Mouse (Mus musculus) neural tube, embryonic 11.5 days (tissue): Measurements from ENCODE around the gene Gm26741. TPM values are rescaled to one million over a fixed set of nuclear protein-coding genes. Genes with fewer than 3 reads are reported as not detected.
"Not testable (repeated sequence)": the region's sequence is repeated elsewhere in the genome, so short reads cannot be mapped to it uniquely, and the experiment has no call there.

Source experiments
- ATAC-seq: fragments of 200-750 bp; cut with Nextera tagmentation; 2 replicates; pipeline ENCODE4 v1.8.0; 2017; ENCODE audit warnings: moderate number of reproducible peaks, mild to moderate bottlenecking, moderate TSS enrichment, moderate library complexity; ENCODE audit not compliant: insufficient read depth, low FRiP score, low TSS enrichment
- DNase-seq: peaks from one replicate; pipeline ENCODE4 v3.0.0-alpha.2; 2015; ENCODE audit warnings: low spot score
- H3K27ac ChIP-seq: fragments of 300-500 bp; sonication (generic); 2 replicates; pipeline ENCODE4 v1.5.1; 2014; ENCODE audit warnings: low read depth, mild to moderate bottlenecking, low read length
- H3K27me3 ChIP-seq: fragments of 300-500 bp; sonication (generic); 2 replicates; pipeline ENCODE4 v1.6.1; 2014; ENCODE audit warnings: mild to moderate bottlenecking, low read length, mixed read lengths; ENCODE audit not compliant: control insufficient read depth, insufficient read depth
- H3K36me3 ChIP-seq: fragments of 300-500 bp; sonication (generic); 2 replicates; pipeline ENCODE4 v1.6.1; 2014; ENCODE audit warnings: mild to moderate bottlenecking, low read length, moderate library complexity, mixed read lengths; ENCODE audit not compliant: control insufficient read depth, insufficient read depth
- H3K4me1 ChIP-seq: fragments of 300-500 bp; sonication (generic); 2 replicates; pipeline ENCODE4 v1.6.1; 2014; ENCODE audit warnings: low read length, mixed read lengths; ENCODE audit not compliant: control insufficient read depth, insufficient read depth
- H3K4me2 ChIP-seq: fragments of 300-500 bp; sonication (generic); 2 replicates; pipeline ENCODE4 v1.6.1; 2014; ENCODE audit warnings: low read depth, mild to moderate bottlenecking, moderate library complexity
- H3K4me3 ChIP-seq: fragments of 300-500 bp; sonication (generic); 2 replicates; pipeline ENCODE4 v1.5.1; 2014; ENCODE audit warnings: low read depth, low read length
- H3K9ac ChIP-seq: fragments of 300-500 bp; sonication (generic); 2 replicates; pipeline ENCODE4 v1.6.1; 2014; ENCODE audit warnings: mild to moderate bottlenecking, low read length
- H3K9me3 ChIP-seq: fragments of 300-500 bp; sonication (generic); 2 replicates; pipeline ENCODE4 v1.6.1; 2016; ENCODE audit warnings: low read length; ENCODE audit not compliant: control insufficient read depth
- WGBS: fragments of 180-500 bp; shearing (Covaris S2); extraction: QIAGEN DNeasy Blood & Tissue Kit; methylation state at CpG from one replicate; pipeline ENCODE4 v1.1.7; 2014; 5-methylcytosine and 5-hydroxymethylcytosine counted together
- polyA plus RNA-seq: library from polyadenylated mRNA; unstranded; fragments of >200 nt; fragmentation: Nextera tagmentation; extraction: Ambion mirVana; gene quantifications from 2 replicates; pipeline ENCODE4 v1.2.1, GENCODE M21; 2014

The Gm26741 gene
- not detected in 2 replicates for polyA plus RNA-seq

GRCm38 (mm10) chr10:52358467-52358866, at the start of gene Gm26741:
Gene Gm26741, plus strand, starts transcription at chr10:52358767.
- no peaks in the 10 kb centered on the region for H3K9me3 ChIP-seq
- WGBS: 82% methylated on average over 2 of the region's 2 CpGs
- no peak for ATAC-seq
- H3K36me3 ChIP-seq: no peaks in the 10 kb centered on the region
- no peak for DNase-seq
- H3K27me3 ChIP-seq: no peaks in the 10 kb centered on the region
- H3K4me2 ChIP-seq: no peak within 1 kb of the TSS
- H3K9ac ChIP-seq: no peak within 1 kb of the TSS
- no peak within 1 kb of the TSS for H3K27ac ChIP-seq
- H3K4me1 ChIP-seq: no peaks in the 10 kb centered on the region
- H3K4me3 ChIP-seq: no peak within 1 kb of the TSS

DNA sequence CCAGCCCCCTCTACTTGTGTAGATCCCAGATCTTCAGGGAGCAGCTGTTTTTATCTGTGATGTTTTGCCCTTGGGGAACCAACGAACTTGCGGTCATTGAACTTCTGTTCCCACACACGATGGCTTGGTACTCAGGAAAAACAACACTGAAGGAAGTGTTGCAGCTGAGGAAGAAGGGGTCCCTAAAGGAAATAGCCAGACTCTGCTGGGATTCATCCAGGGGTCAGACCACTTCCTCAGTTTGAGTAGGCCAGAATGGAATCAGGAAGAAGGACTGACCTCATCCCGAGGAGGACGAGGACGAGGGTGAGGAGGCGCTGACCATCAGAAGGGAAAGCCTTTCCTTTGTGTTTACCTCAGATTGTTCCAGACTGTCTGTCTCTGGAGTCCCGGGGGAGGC, 49.4 kb upstream of the Gm26741 start:
- DNase-seq (no peak), ATAC-seq (no peak)
- Histone ChIP-seq H3K9me3 (no peaks in the 10 kb centered on the region), H3K27me3 (no peaks in the 10 kb centered on the region), H3K36me3 (no peaks in the 10 kb centered on the region), H3K9ac (no peak overlapping the region), H3K4me1 (no peaks in the 10 kb centered on the region), H3K4me3 (no peak overlapping the region), H3K4me2 (no peak overlapping the region), H3K27ac (no peak overlapping the region)
- 77% methylated on average over 8 of the region's 8 CpGs for WGBS

GRCm38 (mm10) chr10:52319506-52320286, 38.9 kb upstream of the Gm26741 start:
- no peaks in the 10 kb centered on the region for H3K4me1 ChIP-seq
- WGBS: 94% methylated on average over 28 of the region's 28 CpGs
- H3K9me3 ChIP-seq: no peaks in the 10 kb centered on the region
- no peak overlapping the region for H3K4me3 ChIP-seq
- H3K27me3 ChIP-seq: no peaks in the 10 kb centered on the region
- no peak overlapping the region for H3K4me2 ChIP-seq
- ATAC-seq: peak; percentile 41; the same call in 1 of the 2 replicates
- H3K9ac ChIP-seq: no peak overlapping the region
- no peak for DNase-seq
- no peaks in the 10 kb centered on the region for H3K36me3 ChIP-seq
- no peak overlapping the region for H3K27ac ChIP-seq

GRCm38 (mm10) chr10:52321918-52322317, 36.6 kb upstream of the Gm26741 start:
- WGBS: 99% methylated on average over 3 of the region's 3 CpGs
- ATAC-seq: no peak
- Histone ChIP-seq H3K27me3 (no peaks in the 10 kb centered on the region), H3K9me3 (no peaks in the 10 kb centered on the region), H3K4me3 (no peak overlapping the region), H3K27ac (no peak overlapping the region), H3K9ac (no peak overlapping the region), H3K36me3 (no peaks in the 10 kb centered on the region), H3K4me2 (no peak overlapping the region), H3K4me1 (no peaks in the 10 kb centered on the region)
- DNase-seq: no peak

- Histone ChIP-seq H3K9ac (no peak overlapping the region), H3K4me2 (no peak overlapping the region), H3K4me3 (no peak overlapping the region), H3K4me1 (no peaks in the 10 kb centered on the region), H3K27ac (no peak overlapping the region), H3K36me3 (no peaks in the 10 kb centered on the region), H3K9me3 (no peaks in the 10 kb centered on the region), H3K27me3 (no peaks in the 10 kb centered on the region)
- ATAC-seq (no peak), DNase-seq (no peak)
- 6% methylated on average over 1 of the region's 1 CpGs for WGBS
Measured at GRCm38 (mm10) chr10:52331007-52331406, 27.6 kb upstream of the Gm26741 start.

GRCm38 (mm10) chr10:52343324-52343723, 15.2 kb upstream of the Gm26741 start:
- H3K27me3 ChIP-seq, DNase-seq, ATAC-seq, H3K36me3 ChIP-seq, H3K27ac ChIP-seq, H3K4me1 ChIP-seq, H3K4me2 ChIP-seq, H3K9ac ChIP-seq, H3K9me3 ChIP-seq, H3K4me3 ChIP-seq: not testable (repeated sequence)
- WGBS: 91% methylated on average over 4 of the region's 4 CpGs

- WGBS: 84% methylated on average over 9 of the region's 9 CpGs
- no peak overlapping the region for H3K27ac ChIP-seq
- no peak overlapping the region for H3K4me2 ChIP-seq
- peaks cover 8% of the 10 kb centered on the region for H3K36me3 ChIP-seq
- no peaks in the 10 kb centered on the region for H3K27me3 ChIP-seq
- peak; percentile 25 for DNase-seq
- no peaks in the 10 kb centered on the region for H3K9me3 ChIP-seq
- H3K4me1 ChIP-seq: no peaks in the 10 kb centered on the region
- no peak overlapping the region for H3K4me3 ChIP-seq
- no peak for ATAC-seq
- no peak overlapping the region for H3K9ac ChIP-seq
Measured at GRCm38 (mm10) chr10:52353184-52353583, 5.4 kb upstream of the Gm26741 start.

GRCm38 (mm10) chr10:52360241-52360735, 1.7 kb downstream of the Gm26741 start:
- Histone ChIP-seq H3K9me3 (no peaks in the 10 kb centered on the region), H3K4me2 (no peak overlapping the region), H3K4me1 (no peaks in the 10 kb centered on the region), H3K36me3 (no peaks in the 10 kb centered on the region), H3K4me3 (no peak overlapping the region), H3K27me3 (no peaks in the 10 kb centered on the region), H3K9ac (no peak overlapping the region), H3K27ac (no peak overlapping the region)
- WGBS: 94% methylated on average over 4 of the region's 4 CpGs
- ATAC-seq: no peak
- no peak for DNase-seq
